Mouse (Mus musculus) hindbrain, embryonic 14.5 days (tissue): Measurements from ENCODE around the gene Ppp1r14b. TPM values are rescaled to one million over a fixed set of nuclear protein-coding genes. Genes with fewer than 3 reads are reported as not detected.

Source experiments
- ATAC-seq: fragments of 200-750 bp; cut with Nextera tagmentation; 2 replicates; pipeline ENCODE4 v1.8.0; 2017; ENCODE audit warnings: moderate number of reproducible peaks, mild to moderate bottlenecking, moderate TSS enrichment, moderate library complexity; ENCODE audit not compliant: low FRiP score
- DNase-seq: peaks from one replicate; pipeline ENCODE4 v3.0.0-alpha.2; 2015; ENCODE audit warnings: low spot score
- H3K27ac ChIP-seq: fragments of 300-500 bp; sonication (generic); 2 replicates; pipeline ENCODE4 v1.5.1; 2014; ENCODE audit warnings: mild to moderate bottlenecking, moderate library complexity
- H3K27me3 ChIP-seq: fragments of 300-500 bp; sonication (generic); 2 replicates; pipeline ENCODE4 v1.6.1; 2014; ENCODE audit warnings: mild to moderate bottlenecking, low read length, mixed read lengths; ENCODE audit not compliant: control insufficient read depth, insufficient read depth
- H3K36me3 ChIP-seq: fragments of 300-500 bp; sonication (generic); replicated peaks from 2 replicates; pipeline ENCODE4 v1.6.1; 2014; ENCODE audit not compliant: control insufficient read depth, insufficient read depth
- H3K4me1 ChIP-seq: fragments of 300-500 bp; sonication (generic); replicated peaks from 2 replicates; pipeline ENCODE4 v1.6.1; 2014; ENCODE audit warnings: antibody characterized with exemption, low read length, mixed read lengths; ENCODE audit not compliant: control insufficient read depth, insufficient read depth
- H3K4me2 ChIP-seq: fragments of 300-500 bp; sonication (generic); replicated peaks from 2 replicates; pipeline ENCODE4 v1.6.1; 2014; ENCODE audit warnings: mild to moderate bottlenecking, moderate library complexity
- H3K4me3 ChIP-seq: fragments of 300-500 bp; sonication (generic); replicated peaks from 2 replicates; pipeline ENCODE4 v1.5.1; 2014; ENCODE audit warnings: mild to moderate bottlenecking, low read length
- H3K9ac ChIP-seq: fragments of 300-500 bp; sonication (generic); 2 replicates; pipeline ENCODE4 v1.6.1; 2014
- H3K9me3 ChIP-seq: fragments of 300-500 bp; sonication (generic); 2 replicates; pipeline ENCODE4 v1.6.1; 2016; ENCODE audit warnings: low read length; ENCODE audit not compliant: control insufficient read depth
- WGBS: fragments of 180-500 bp; shearing (Covaris S2); extraction: QIAGEN DNeasy Blood & Tissue Kit; methylation state at CpG from one replicate; pipeline ENCODE4 v1.1.7; 2014; 5-methylcytosine and 5-hydroxymethylcytosine counted together
- polyA plus RNA-seq: library from polyadenylated mRNA; unstranded; fragments of >200 nt; fragmentation: Nextera tagmentation; extraction: Ambion mirVana; gene quantifications from 2 replicates; pipeline ENCODE4 v1.2.1, GENCODE M21; 2014

Ppp1r14b gene
- polyA plus RNA-seq, 1 experiment from 2014 or later = 215 TPM

DNA sequence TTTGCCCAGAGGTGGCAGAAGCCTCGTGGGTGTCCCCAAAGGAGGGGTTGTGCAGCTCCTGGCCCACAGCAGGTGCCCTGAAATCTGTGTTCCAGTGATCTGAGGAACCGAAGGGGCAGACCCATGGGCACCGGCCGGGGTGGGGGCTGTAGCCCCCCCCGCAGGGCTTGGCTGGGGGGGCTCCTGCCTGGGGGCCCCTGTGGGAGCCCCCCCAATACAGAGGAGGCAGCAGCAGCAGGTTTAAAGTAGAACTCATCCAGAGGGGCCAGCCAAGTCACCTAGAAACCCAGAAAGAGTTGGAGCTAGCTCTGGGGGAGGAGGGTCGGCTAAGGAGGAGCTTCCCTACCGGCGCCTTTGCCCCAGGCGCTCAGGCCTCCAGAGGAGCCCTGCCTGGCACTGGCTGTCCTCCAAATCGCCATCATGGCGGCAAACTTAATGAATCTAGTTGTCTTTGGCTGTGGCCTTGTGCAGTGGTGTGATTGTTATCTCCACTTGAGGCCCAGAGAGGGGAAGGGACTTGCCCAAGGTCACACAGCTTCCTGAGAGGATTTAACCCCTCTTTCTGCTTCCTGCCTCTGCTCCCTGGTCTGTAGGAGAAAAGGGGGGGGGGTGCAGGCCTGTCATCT lies 4.2 kb upstream of the Ppp1r14b start:
- H3K4me1 ChIP-seq = peaks cover 9% of the 10 kb centered on the region
- H3K4me2 ChIP-seq = peak overlapping the region; percentile 47; the same call in 1 of the 2 replicates
- H3K27me3 ChIP-seq = peaks cover 23% of the 10 kb centered on the region
- H3K9ac ChIP-seq = peak overlapping the region; percentile 20; the same call in 1 of the 2 replicates
- H3K4me3 ChIP-seq = no peak overlapping the region
- H3K9me3 ChIP-seq = no peaks in the 10 kb centered on the region
- no peak overlapping the region for H3K27ac ChIP-seq
- no peaks in the 10 kb centered on the region for H3K36me3 ChIP-seq
- no peak for DNase-seq
- no peak for ATAC-seq
- WGBS = 18% methylated on average over 11 of the region's 11 CpGs

- 46% methylated on average over 6 of the region's 6 CpGs for WGBS
- Histone ChIP-seq H3K4me3 (no peak overlapping the region), H3K9ac (no peak overlapping the region), H3K9me3 (no peaks in the 10 kb centered on the region), H3K36me3 (peaks cover 2% of the 10 kb centered on the region; the same call in 1 of the 2 replicates), H3K4me2 (no peak overlapping the region), H3K27ac (no peak overlapping the region), H3K4me1 (peaks cover 13% of the 10 kb centered on the region), H3K27me3 (peaks cover 23% of the 10 kb centered on the region)
- ATAC-seq = no peak
- DNase-seq = no peak
These were observed 3.1 kb upstream of the Ppp1r14b start for GRCm38 (mm10) chr19:6971644-6972043.

- Histone ChIP-seq H3K27ac (no peak overlapping the region), H3K36me3 (peaks cover 8% of the 10 kb centered on the region), H3K4me1 (peaks cover 17% of the 10 kb centered on the region), H3K9me3 (no peaks in the 10 kb centered on the region), H3K4me3 (no peak overlapping the region), H3K9ac (no peak overlapping the region), H3K4me2 (no peak overlapping the region), H3K27me3 (peaks cover 23% of the 10 kb centered on the region)
- DNase-seq = no peak
- 80% methylated on average over 13 of the region's 13 CpGs for WGBS
- ATAC-seq = no peak
These were observed 2.4 kb upstream of the Ppp1r14b start for GRCm38 (mm10) chr19:6972247-6972917.

DNA sequence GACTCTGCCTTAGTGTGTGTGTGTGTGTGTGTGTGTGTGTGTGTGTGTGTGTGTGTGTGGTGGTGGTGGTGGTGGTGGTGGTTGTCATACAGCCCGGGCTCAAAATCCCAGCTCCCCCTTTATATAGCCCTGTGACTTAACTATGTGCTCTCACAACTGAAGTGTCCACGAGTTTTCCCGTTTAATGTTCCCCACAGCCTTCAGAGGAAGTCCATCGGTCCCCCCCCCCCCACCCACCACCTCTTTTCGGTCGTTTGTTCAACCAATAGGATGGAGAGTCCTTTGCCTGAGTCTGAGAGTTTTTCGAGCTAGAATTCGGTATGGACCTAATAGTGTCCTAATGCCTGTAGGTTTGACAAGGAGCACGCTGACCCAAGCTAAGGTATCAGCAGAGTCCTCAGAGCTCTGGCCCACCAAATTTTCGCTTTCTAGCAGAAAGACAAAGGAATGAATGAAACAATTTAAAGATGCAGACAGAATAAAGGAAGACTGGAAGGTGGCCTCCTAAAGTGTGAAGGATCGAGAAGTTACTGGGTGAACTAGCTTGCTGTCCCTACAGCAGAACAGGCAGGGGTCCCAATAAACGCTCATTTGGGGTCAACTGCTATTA lies 1.1 kb upstream of the Ppp1r14b start:
- peaks cover 21% of the 10 kb centered on the region for H3K36me3 ChIP-seq
- peak overlapping the region; percentile 81 for H3K4me2 ChIP-seq
- H3K27me3 ChIP-seq = peaks cover 20% of the 10 kb centered on the region
- H3K4me3 ChIP-seq = peak overlapping the region; percentile 66
- 35% methylated on average over 12 of the region's 12 CpGs for WGBS
- ATAC-seq (no peak), DNase-seq (no peak)
- H3K27ac ChIP-seq = 0 out of 2 replicates have a peak overlapping the region, but pooled peaks have one; percentile 95
- peaks cover 22% of the 10 kb centered on the region for H3K4me1 ChIP-seq
- no peaks in the 10 kb centered on the region for H3K9me3 ChIP-seq
- peak overlapping the region; percentile 80 for H3K9ac ChIP-seq

GRCm38 (mm10) chr19:6975537-6976521 lies 1.1 kb downstream of the Ppp1r14b start, which contains the start of gene Plcb3:
Gene Plcb3 (minus strand): TSS chr19:6976470.
- peak within 1 kb of the TSS; percentile 80 for H3K9ac ChIP-seq
- peaks cover 23% of the 10 kb centered on the region for H3K4me1 ChIP-seq
- H3K27ac ChIP-seq = peak within 1 kb of the TSS; percentile 95
- DNase-seq (peak; percentile 77), ATAC-seq (no peak)
- H3K27me3 ChIP-seq = no peaks in the 10 kb centered on the region
- 0% methylated on average over 16 of the region's 16 CpGs for WGBS
- no peaks in the 10 kb centered on the region for H3K9me3 ChIP-seq
- peak within 1 kb of the TSS; percentile 81 for H3K4me2 ChIP-seq
- peak within 1 kb of the TSS; percentile 66 for H3K4me3 ChIP-seq
- H3K36me3 ChIP-seq = peaks cover 22% of the 10 kb centered on the region

- Histone ChIP-seq H3K9ac (peak overlapping the region; percentile 62), H3K27ac (no peak overlapping the region), H3K4me2 (peak overlapping the region; percentile 63), H3K4me3 (peak overlapping the region; percentile 51), H3K4me1 (peaks cover 26% of the 10 kb centered on the region), H3K27me3 (no peaks in the 10 kb centered on the region), H3K9me3 (no peaks in the 10 kb centered on the region), H3K36me3 (peaks cover 31% of the 10 kb centered on the region)
- DNase-seq (no peak), ATAC-seq (no peak)
- WGBS = 84% methylated on average over 13 of the region's 13 CpGs
These were observed 3.2 kb downstream of the Ppp1r14b start for GRCm38 (mm10) chr19:6977759-6978638.

DNA sequence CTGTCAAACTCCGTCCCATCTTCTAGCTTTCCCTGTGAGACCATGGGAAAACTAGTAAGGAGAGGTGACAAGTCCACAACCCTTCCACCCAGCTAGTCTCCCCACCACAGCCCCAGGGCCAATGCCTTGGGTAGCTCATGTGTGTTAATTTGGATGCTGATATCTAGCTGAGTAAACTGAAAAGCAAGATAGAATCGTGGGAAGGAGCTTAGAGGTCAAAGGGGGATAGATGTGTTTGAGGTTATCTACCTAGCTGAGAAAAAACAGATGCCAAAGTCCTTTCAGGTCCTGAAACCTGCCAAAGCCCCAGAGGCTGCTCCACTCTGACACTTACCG lies 3.8 kb downstream of the Ppp1r14b start:
- peak overlapping the region; percentile 62 for H3K9ac ChIP-seq
- H3K4me1 ChIP-seq = peaks cover 26% of the 10 kb centered on the region
- peaks cover 34% of the 10 kb centered on the region for H3K36me3 ChIP-seq
- H3K27me3 ChIP-seq = no peaks in the 10 kb centered on the region
- H3K27ac ChIP-seq = no peak overlapping the region
- WGBS = 48% methylated on average over 3 of the region's 3 CpGs
- peak overlapping the region; percentile 51 for H3K4me3 ChIP-seq
- ATAC-seq = no peak
- no peaks in the 10 kb centered on the region for H3K9me3 ChIP-seq
- peak overlapping the region; percentile 63 for H3K4me2 ChIP-seq
- DNase-seq = no peak

DNA sequence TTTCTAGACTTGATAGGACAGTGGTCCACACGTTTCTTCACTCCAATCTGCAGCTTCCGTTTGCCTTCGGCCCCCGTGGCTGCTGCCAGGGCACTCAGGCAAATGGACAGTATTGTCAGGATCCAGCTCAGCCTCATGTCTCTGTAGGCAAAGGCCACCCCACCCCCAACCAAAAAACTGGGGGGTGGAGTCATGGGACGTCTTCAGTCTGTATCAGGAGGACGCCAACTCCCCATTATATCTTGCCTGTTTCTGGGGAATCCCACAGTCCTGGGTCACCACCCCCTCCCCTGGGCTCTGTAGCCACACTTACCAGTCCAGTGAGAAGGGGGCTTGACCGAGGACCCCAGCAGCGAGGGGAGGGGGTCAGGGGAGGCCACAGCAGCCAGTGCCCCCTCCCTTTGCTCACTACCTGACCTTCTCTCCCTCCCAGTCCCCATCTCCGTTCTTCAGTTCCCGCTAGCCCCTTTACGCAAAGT lies 4.3 kb downstream of the Ppp1r14b start:
- 8% methylated on average over 11 of the region's 11 CpGs for WGBS
- Histone ChIP-seq H3K27me3 (no peaks in the 10 kb centered on the region), H3K27ac (peak overlapping the region; percentile 93), H3K9me3 (no peaks in the 10 kb centered on the region), H3K4me3 (peak overlapping the region; percentile 51), H3K36me3 (peaks cover 39% of the 10 kb centered on the region), H3K9ac (peak overlapping the region; percentile 62), H3K4me1 (peaks cover 26% of the 10 kb centered on the region), H3K4me2 (peak overlapping the region; percentile 63)
- ATAC-seq (no peak), DNase-seq (no peak)
